Mouse (Mus musculus) c-Kit-positive CD71-negative TER-119-negative erythroid progenitor cells, embryonic 14.5 days (primary cell): Measurements from ENCODE around the gene Ces1b.

Experiments used
- DNase-seq: peaks from one replicate; pipeline ENCODE4 v3.0.0-alpha.2; 2013; ENCODE audit warnings: low read depth

The Ces1b gene

DNA sequence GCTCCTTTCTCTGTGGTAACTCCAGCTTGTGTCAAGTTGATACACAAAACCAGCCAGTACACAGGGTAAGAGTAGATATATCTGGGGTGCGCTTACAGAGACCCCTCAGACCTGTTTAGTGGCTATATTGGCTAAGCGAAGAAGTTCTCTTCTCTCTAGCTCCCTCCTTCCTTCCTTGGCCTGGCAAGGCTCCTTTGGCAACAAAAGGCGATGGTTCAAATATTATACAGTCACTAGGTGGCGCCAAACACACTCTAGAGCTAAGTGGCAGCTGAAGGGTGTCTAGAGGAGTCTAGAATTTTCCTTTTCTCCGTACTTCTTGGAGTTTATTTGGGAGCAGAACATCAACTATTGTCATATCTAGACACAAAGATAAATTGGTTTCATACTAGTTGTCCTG is 69.5 kb downstream of the Ces1b start:
- peak; percentile 37 for DNase-seq
